Mouse (Mus musculus) limb, embryonic 15.5 days (tissue): ENCODE results near the gene Sema5b. TPM values are rescaled to one million over a fixed set of nuclear protein-coding genes. Genes with fewer than 3 reads are reported as not detected.
A peak's percentile ranks its signal among the peaks of the same experiment; 100 is the strongest.
"Not testable (repeated sequence)": the region's sequence is repeated elsewhere in the genome, so short reads cannot be mapped to it uniquely, and the experiment has no call there.

Experiments
- ATAC-seq: fragments of 200-750 bp; cut with Nextera tagmentation; 2 replicates; pipeline ENCODE4 v1.8.0; 2017; ENCODE audit warnings: low read depth, moderate TSS enrichment; ENCODE audit not compliant: insufficient number of reproducible peaks, low FRiP score, low TSS enrichment
- H3K27ac ChIP-seq: fragments of 300-500 bp; sonication (generic); 2 replicates; pipeline ENCODE4 v1.5.1; 2015; ENCODE audit warnings: moderate library complexity, mild to moderate bottlenecking, inconsistent platforms
- H3K27me3 ChIP-seq: fragments of 300-500 bp; sonication (generic); 2 replicates; pipeline ENCODE4 v1.6.1; 2015; ENCODE audit warnings: inconsistent platforms
- H3K36me3 ChIP-seq: fragments of 300-500 bp; sonication (generic); 2 replicates; pipeline ENCODE4 v1.6.1; 2015; ENCODE audit warnings: inconsistent platforms
- H3K4me1 ChIP-seq: fragments of 300-500 bp; sonication (generic); 2 replicates; pipeline ENCODE4 v1.6.1; 2015; ENCODE audit warnings: inconsistent platforms
- H3K4me2 ChIP-seq: fragments of 300-500 bp; sonication (generic); 2 replicates; pipeline ENCODE4 v1.6.1; 2015; ENCODE audit warnings: mild to moderate bottlenecking, inconsistent platforms
- H3K4me3 ChIP-seq: fragments of 300-500 bp; sonication (generic); 2 replicates; pipeline ENCODE4 v1.5.1; 2015; ENCODE audit warnings: mild to moderate bottlenecking, inconsistent platforms
- H3K9ac ChIP-seq: fragments of 300-500 bp; sonication (generic); 2 replicates; pipeline ENCODE4 v1.6.1; 2015; ENCODE audit warnings: inconsistent platforms
- H3K9me3 ChIP-seq: fragments of 300-500 bp; sonication (generic); 2 replicates; pipeline ENCODE4 v1.6.1; 2016; ENCODE audit warnings: inconsistent platforms
- WGBS: fragments of 180-500 bp; shearing (Covaris S2); methylation state at CpG from one replicate; pipeline ENCODE4 v1.1.7; 2015; 5-methylcytosine and 5-hydroxymethylcytosine counted together
- polyA plus RNA-seq: library from polyadenylated mRNA; unstranded; fragments of >200 nt; fragmentation: Nextera tagmentation; extraction: Ambion mirVana; gene quantifications from 2 replicates; pipeline ENCODE4 v1.2.1, GENCODE M21; 2015

The Sema5b gene
- polyA plus RNA-seq, 1 experiment from 2014 or later: 5.0 TPM

GRCm38 (mm10) chr16:35557038-35557437 is 16.1 kb downstream of the Sema5b start:
- no peak for ATAC-seq
- WGBS: 54% methylated on average over 6 of the region's 6 CpGs
- Histone ChIP-seq H3K4me3 (no peak overlapping the region), H3K4me1 (no peaks in the 10 kb centered on the region), H3K27me3 (no peaks in the 10 kb centered on the region), H3K9me3 (no peaks in the 10 kb centered on the region), H3K9ac (no peak overlapping the region), H3K36me3 (no peaks in the 10 kb centered on the region), H3K27ac (no peak overlapping the region), H3K4me2 (no peak overlapping the region)

GRCm38 (mm10) chr16:35561541-35561940 is 20.6 kb downstream of the Sema5b start:
- no peak overlapping the region for H3K27ac ChIP-seq
- no peak overlapping the region for H3K4me3 ChIP-seq
- no peaks in the 10 kb centered on the region for H3K36me3 ChIP-seq
- H3K9ac ChIP-seq: no peak overlapping the region
- peaks cover 4% of the 10 kb centered on the region for H3K4me1 ChIP-seq
- no peaks in the 10 kb centered on the region for H3K27me3 ChIP-seq
- WGBS: 69% methylated on average over 6 of the region's 6 CpGs
- H3K4me2 ChIP-seq: no peak overlapping the region
- H3K9me3 ChIP-seq: no peaks in the 10 kb centered on the region
- no peak for ATAC-seq

GRCm38 (mm10) chr16:35564246-35564905 is 23.4 kb downstream of the Sema5b start:
- Histone ChIP-seq H3K4me1 (peaks cover 4% of the 10 kb centered on the region), H3K9me3 (no peaks in the 10 kb centered on the region), H3K4me3 (no peak overlapping the region), H3K9ac (no peak overlapping the region), H3K27ac (no peak overlapping the region), H3K4me2 (no peak overlapping the region), H3K36me3 (no peaks in the 10 kb centered on the region), H3K27me3 (no peaks in the 10 kb centered on the region)
- ATAC-seq: no peak
- WGBS: 59% methylated on average over 22 of the region's 22 CpGs

- not testable (repeated sequence) for H3K9me3 ChIP-seq, H3K27me3 ChIP-seq, ATAC-seq, H3K4me2 ChIP-seq, H3K4me3 ChIP-seq, H3K4me1 ChIP-seq, H3K36me3 ChIP-seq, H3K27ac ChIP-seq, H3K9ac ChIP-seq
- WGBS: 91% methylated on average over 5 of the region's 5 CpGs
These were observed 24.7 kb downstream of the Sema5b start for GRCm38 (mm10) chr16:35565601-35566000.

- Histone ChIP-seq H3K9ac (no peak overlapping the region), H3K36me3 (no peaks in the 10 kb centered on the region), H3K27ac (no peak overlapping the region), H3K9me3 (no peaks in the 10 kb centered on the region), H3K4me2 (no peak overlapping the region), H3K27me3 (no peaks in the 10 kb centered on the region), H3K4me3 (no peak overlapping the region), H3K4me1 (peaks cover 4% of the 10 kb centered on the region)
- no peak for ATAC-seq
- 80% methylated on average over 15 of the region's 15 CpGs for whole genome bisulfite sequencing
These were observed 27.4 kb downstream of the Sema5b start for GRCm38 (mm10) chr16:35568225-35568880.

GRCm38 (mm10) chr16:35569347-35569746 is 28.4 kb downstream of the Sema5b start:
- Histone ChIP-seq H3K9me3 (no peaks in the 10 kb centered on the region), H3K27ac (no peak overlapping the region), H3K36me3 (no peaks in the 10 kb centered on the region), H3K4me1 (peaks cover 4% of the 10 kb centered on the region), H3K4me3 (no peak overlapping the region), H3K4me2 (no peak overlapping the region), H3K27me3 (no peaks in the 10 kb centered on the region), H3K9ac (no peak overlapping the region)
- ATAC-seq: no peak
- 44% methylated on average over 2 of the region's 2 CpGs for WGBS

GRCm38 (mm10) chr16:35569758-35570157 is 28.8 kb downstream of the Sema5b start:
- H3K27ac ChIP-seq: no peak overlapping the region
- no peak for ATAC-seq
- H3K4me1 ChIP-seq: no peaks in the 10 kb centered on the region
- no peak overlapping the region for H3K4me3 ChIP-seq
- no peaks in the 10 kb centered on the region for H3K9me3 ChIP-seq
- no peaks in the 10 kb centered on the region for H3K36me3 ChIP-seq
- no peak overlapping the region for H3K4me2 ChIP-seq
- 58% methylated on average over 9 of the region's 9 CpGs for WGBS
- no peak overlapping the region for H3K9ac ChIP-seq
- H3K27me3 ChIP-seq: no peaks in the 10 kb centered on the region

GRCm38 (mm10) chr16:35570627-35571026 is 29.7 kb downstream of the Sema5b start:
- Histone ChIP-seq H3K4me1 (no peaks in the 10 kb centered on the region), H3K4me3 (no peak overlapping the region), H3K4me2 (no peak overlapping the region), H3K9ac (no peak overlapping the region), H3K27ac (no peak overlapping the region), H3K9me3 (no peaks in the 10 kb centered on the region), H3K27me3 (no peaks in the 10 kb centered on the region), H3K36me3 (no peaks in the 10 kb centered on the region)
- no peak for ATAC-seq
- WGBS: 59% methylated on average over 12 of the region's 12 CpGs

- Histone ChIP-seq H3K36me3 (no peaks in the 10 kb centered on the region), H3K4me1 (0 out of 2 replicates have a peak, but pooled peaks cover 4% of the 10 kb centered on the region), H3K4me2 (no peak overlapping the region), H3K4me3 (no peak overlapping the region), H3K9me3 (no peaks in the 10 kb centered on the region), H3K27ac (no peak overlapping the region), H3K9ac (no peak overlapping the region), H3K27me3 (no peaks in the 10 kb centered on the region)
- no peak for ATAC-seq
- WGBS: 86% methylated on average over 3 of the region's 3 CpGs
These were observed 32.6 kb downstream of the Sema5b start for GRCm38 (mm10) chr16:35573586-35573985.

GRCm38 (mm10) chr16:35577181-35577941 is 36.4 kb downstream of the Sema5b start:
- Histone ChIP-seq H3K27ac (no peak overlapping the region), H3K4me1 (0 out of 2 replicates have a peak, but pooled peaks cover 4% of the 10 kb centered on the region), H3K9ac (no peak overlapping the region), H3K9me3 (no peaks in the 10 kb centered on the region), H3K4me2 (no peak overlapping the region), H3K27me3 (no peaks in the 10 kb centered on the region), H3K36me3 (no peaks in the 10 kb centered on the region), H3K4me3 (no peak overlapping the region)
- no peak for ATAC-seq
- 73% methylated on average over 11 of the region's 11 CpGs for WGBS

GRCm38 (mm10) chr16:35581299-35581698 is 40.4 kb downstream of the Sema5b start:
- H3K4me2 ChIP-seq: no peak overlapping the region
- no peak overlapping the region for H3K9ac ChIP-seq
- no peaks in the 10 kb centered on the region for H3K27me3 ChIP-seq
- H3K4me3 ChIP-seq: no peak overlapping the region
- peaks cover 17% of the 10 kb centered on the region for H3K4me1 ChIP-seq
- no peaks in the 10 kb centered on the region for H3K9me3 ChIP-seq
- H3K27ac ChIP-seq: no peak overlapping the region
- H3K36me3 ChIP-seq: no peaks in the 10 kb centered on the region
- 71% methylated on average over 7 of the region's 7 CpGs for WGBS
- ATAC-seq: no peak

GRCm38 (mm10) chr16:35583551-35584080 is 42.7 kb downstream of the Sema5b start:
- no peak overlapping the region for H3K9ac ChIP-seq
- H3K4me3 ChIP-seq: no peak overlapping the region
- no peaks in the 10 kb centered on the region for H3K27me3 ChIP-seq
- H3K4me2 ChIP-seq: no peak overlapping the region
- WGBS: 49% methylated on average over 4 of the region's 4 CpGs
- peak; percentile 58; the same call in 1 of the 2 replicates for ATAC-seq
- no peak overlapping the region for H3K27ac ChIP-seq
- H3K9me3 ChIP-seq: no peaks in the 10 kb centered on the region
- H3K4me1 ChIP-seq: peaks cover 27% of the 10 kb centered on the region
- H3K36me3 ChIP-seq: no peaks in the 10 kb centered on the region
